Mouse (Mus musculus): ENCODE measurements around the gene Gm15557. TPM values are rescaled to one million over a fixed set of nuclear protein-coding genes. Genes with fewer than 3 reads are reported as not detected.

The Gm15557 gene
- polyA plus RNA-seq, 1 experiment from 2014 or later, result not detected

GRCm38 (mm10) chr2:155991863-155992321 lies 51.4 kb downstream of the Gm15557 start:
- 80% methylated on average over 14 of the region's 14 CpGs for WGBS
- H3K4me2 ChIP-seq, result no peak overlapping the region
- no peaks in the 10 kb centered on the region for H3K27me3 ChIP-seq (replicated peaks)
- no peak overlapping the region for H3K4me3 ChIP-seq
- peaks cover 94% of the 10 kb centered on the region for H3K36me3 ChIP-seq
- H3K4me1 ChIP-seq (replicated peaks), result peaks cover 8% of the 10 kb centered on the region
- no peak for ATAC-seq (ENCODE audit: insufficient number of reproducible peaks, low FRiP score)
- no peak overlapping the region for H3K27ac ChIP-seq (ENCODE audit: poor library complexity, severe bottlenecking)
- H3K9ac ChIP-seq, result no peak overlapping the region
- no peaks in the 10 kb centered on the region for H3K9me3 ChIP-seq (replicated peaks)

Other genes with a start within 250 kb of the Gm15557 start
- gene Trpc4ap, start 248.3 kb upstream of the Gm15557 start, polyA plus RNA-seq (2016; fragmentation: Nextera tagmentation; extraction: Ambion mirVana), result 115 and 117 TPM in 2 replicates
- 26.4 and 26.7 TPM in 2 replicates for gene Edem2, start 211.3 kb upstream of the Gm15557 start, polyA plus RNA-seq (2016; fragmentation: Nextera tagmentation; extraction: Ambion mirVana)
- not detected in 2 replicates for gene Gm17581, start 204.9 kb upstream of the Gm15557 start, polyA plus RNA-seq (2016; fragmentation: Nextera tagmentation; extraction: Ambion mirVana)
- 7.2 and 9.1 TPM in 2 replicates for gene Procr, start 189.6 kb upstream of the Gm15557 start, polyA plus RNA-seq (2016; fragmentation: Nextera tagmentation; extraction: Ambion mirVana)
- 0.05 TPM in 1 of 2 replicates, not detected in the other for gene Mmp24, start 165.4 kb upstream of the Gm15557 start, polyA plus RNA-seq (2016; fragmentation: Nextera tagmentation; extraction: Ambion mirVana)
- 8.9 and 9.4 TPM in 2 replicates for gene BC029722, start 121.3 kb upstream of the Gm15557 start, polyA plus RNA-seq (2016; fragmentation: Nextera tagmentation; extraction: Ambion mirVana)
- gene Eif6, start 113.8 kb upstream of the Gm15557 start, polyA plus RNA-seq (2016; fragmentation: Nextera tagmentation; extraction: Ambion mirVana), result 110 and 116 TPM in 2 replicates
- 0.06 and 0.15 TPM in 2 replicates for gene Fam83c, start 105.9 kb upstream of the Gm15557 start, polyA plus RNA-seq (2016; fragmentation: Nextera tagmentation; extraction: Ambion mirVana)
- gene Uqcc1, start 10.4 kb upstream of the Gm15557 start, polyA plus RNA-seq (2016; fragmentation: Nextera tagmentation; extraction: Ambion mirVana), result 96.6 and 110 TPM in 2 replicates
- gene Gdf5, start 4.6 kb downstream of the Gm15557 start, polyA plus RNA-seq (2016; fragmentation: Nextera tagmentation; extraction: Ambion mirVana), result 0.36 and 0.42 TPM in 2 replicates
- gene Cep250, start 15.7 kb downstream of the Gm15557 start, polyA plus RNA-seq (2016; fragmentation: Nextera tagmentation; extraction: Ambion mirVana), result 10.7 and 13.0 TPM in 2 replicates
- gene 6430550D23Rik, start 67.2 kb downstream of the Gm15557 start, polyA plus RNA-seq (2016; fragmentation: Nextera tagmentation; extraction: Ambion mirVana), result 0.93 and 1.1 TPM in 2 replicates
- 137 and 142 TPM in 2 replicates for gene Ergic3, start 67.3 kb downstream of the Gm15557 start, polyA plus RNA-seq (2016; fragmentation: Nextera tagmentation; extraction: Ambion mirVana)
- gene Fer1l4, start 112.2 kb downstream of the Gm15557 start, polyA plus RNA-seq (2016; fragmentation: Nextera tagmentation; extraction: Ambion mirVana), result not detected in 2 replicates
- 3.1 and 3.3 TPM in 2 replicates for gene Spag4, start 124.4 kb downstream of the Gm15557 start, polyA plus RNA-seq (2016; fragmentation: Nextera tagmentation; extraction: Ambion mirVana)
- gene Cpne1, start 171.2 kb downstream of the Gm15557 start, polyA plus RNA-seq (2016; fragmentation: Nextera tagmentation; extraction: Ambion mirVana), result 30.0 and 31.0 TPM in 2 replicates
- gene Rbm12, start 171.2 kb downstream of the Gm15557 start, polyA plus RNA-seq (2016; fragmentation: Nextera tagmentation; extraction: Ambion mirVana), result 26.2 and 26.9 TPM in 2 replicates
- 19.1 and 21.0 TPM in 2 replicates for gene Gm28036, start 186.4 kb downstream of the Gm15557 start, polyA plus RNA-seq (2016; fragmentation: Nextera tagmentation; extraction: Ambion mirVana)
- 451 and 494 TPM in 2 replicates for gene Romo1, start 203.3 kb downstream of the Gm15557 start, polyA plus RNA-seq (2016; fragmentation: Nextera tagmentation; extraction: Ambion mirVana)
- gene Nfs1, start 203.5 kb downstream of the Gm15557 start, polyA plus RNA-seq (2016; fragmentation: Nextera tagmentation; extraction: Ambion mirVana), result 55.5 and 55.8 TPM in 2 replicates
- 434 and 459 TPM in 2 replicates for gene Rbm39, start 239.5 kb downstream of the Gm15557 start, polyA plus RNA-seq (2016; fragmentation: Nextera tagmentation; extraction: Ambion mirVana)

Data from heart, embryonic 12.5 days (tissue).